ENCODE assay signal across 8 mouse cellular contexts in genomic region chr5:113580248-113580647, GRCm38 (mm10).
A peak's percentile ranks its signal among the peaks of the same experiment; 100 is the strongest.
DNase-seq lines count a peak whose midpoint lies in the region; ATAC-seq and TF ChIP-seq lines count a peak whose summit lies in the region.

No protein-coding gene starts in this region.

- 59% methylated on average over 8 of the region's 8 CpGs for WGBS in lung, adult 2 months
- WGBS in neural tube, embryonic 13.5 days = 45% methylated on average over 8 of the region's 8 CpGs

- H3K4me2 ChIP-seq in neural tube, embryonic 13.5 days = no peak overlapping the region

- peak; percentile 56 for DNase-seq in cerebellum, adult 11-12 months
- DNase-seq in cerebellum, adult 9-10 months = no peak
- no peak for DNase-seq in lung, adult 2 months
- DNase-seq in lung, postnatal 25 days (ENCODE audit: low spot score) = no peak
- peak; percentile 27 for DNase-seq in embryo, embryonic 9.5 days (ENCODE audit: extremely low spot score)
- DNase-seq in ovary, postnatal 10 days (ENCODE audit: low spot score) = no peak
- no peak for DNase-seq in spleen, postnatal 36 days (ENCODE audit: low spot score in 2 of 2)

- H3K4me1 ChIP-seq in lung, adult 2 months (ENCODE audit: control insufficient read depth, insufficient read depth, low read length) = no peaks in the 10 kb centered on the region
- H3K4me1 ChIP-seq in neural tube, embryonic 13.5 days (replicated peaks) = peaks cover 46% of the 10 kb centered on the region

- no peaks in the 10 kb centered on the region for H3K27me3 ChIP-seq in neural tube, embryonic 13.5 days

- TF ChIP-seq CTCF in lung, adult 2 months (IDR thresholded peaks at IDR 0.05; ENCODE audit: insufficient read depth, low read length) = peak; percentile 56

- H3K9me3 ChIP-seq in neural tube, embryonic 13.5 days = no peaks in the 10 kb centered on the region

- no peak for TF ChIP-seq POLR2A in lung, adult 2 months (IDR thresholded peaks at IDR 0.05; ENCODE audit: borderline replicate concordance, extremely low read depth, low read depth, low read length)

- no peak overlapping the region for H3K4me3 ChIP-seq in lung, adult 2 months (replicated peaks; ENCODE audit: extremely low read depth, low read depth, low read length)
- no peak overlapping the region for H3K4me3 ChIP-seq in neural tube, embryonic 13.5 days

- no peaks in the 10 kb centered on the region for H3K36me3 ChIP-seq in neural tube, embryonic 13.5 days

- no peak for ATAC-seq in neural tube, embryonic 13.5 days (ENCODE audit: low read depth)

- peak overlapping the region; percentile 67; the same call in 1 of the 2 replicates for H3K27ac ChIP-seq in neural tube, embryonic 13.5 days (replicated peaks)

- H3K9ac ChIP-seq in neural tube, embryonic 13.5 days = no peak overlapping the region

Comparison
In these comparisons a context has a peak if more than half of its experiments do, and no peak if none do; other contexts are left out.
1. DNase-seq: peak in cerebellum, adult 11-12 months (single experiment) and embryo, embryonic 9.5 days (single experiment); none in cerebellum, adult 9-10 months (single experiment), lung, adult 2 months (single experiment), lung, postnatal 25 days (single experiment), ovary, postnatal 10 days (single experiment) and spleen, postnatal 36 days (0 of 2).